8 mouse cellular contexts compared by ENCODE assay signal in genomic region chr6:49318966-49319594, GRCm38 (mm10). TPM values are rescaled to one million over a fixed set of nuclear protein-coding genes. Genes with fewer than 3 reads are reported as not detected.
DNase-seq lines count a peak whose midpoint lies in the region; ATAC-seq and TF ChIP-seq lines count a peak whose summit lies in the region.

Gene Ccdc126 (plus strand): TSS chr6:49319274.

- H3K36me3 ChIP-seq in megakaryocyte, embryonic 14.5 days (replicated peaks; ENCODE audit: low read length): no peaks in the 10 kb centered on the region

- peak within 1 kb of the TSS; percentile 19; the same call in 1 of the 2 replicates for H3K27ac ChIP-seq in cortical plate, adult 2 months (ENCODE audit: insufficient read depth, low read length)

- no peaks in the 10 kb centered on the region; the same call in 1 of the 2 replicates for H3K4me1 ChIP-seq in cortical plate, adult 2 months (ENCODE audit: control insufficient read depth, insufficient read depth, low read length)
- peaks cover 41% of the 10 kb centered on the region for H3K4me1 ChIP-seq in megakaryocyte, embryonic 14.5 days

- H3K9me3 ChIP-seq in megakaryocyte, embryonic 14.5 days: no peaks in the 10 kb centered on the region

- ATAC-seq in activated CD4-positive, CD25-positive, alpha-beta regulatory T cell, adult 4 months: peak; percentile 97

- 0 out of 2 replicates have a peak, but pooled peaks have one; percentile 47 for TF ChIP-seq POLR2A in cortical plate, adult 2 months (IDR thresholded peaks at IDR 0.05; ENCODE audit: extremely low read depth, insufficient read depth, low read length)

- DNase-seq in gastrocnemius, adult 8-10 months (ENCODE audit: low spot score in 2 of 2): peak; percentile 96 to 98
- peak; percentile 81 for DNase-seq in hindlimb bud, embryonic 11.5 days (ENCODE audit: extremely low spot score, low read depth, low spot score)
- peak; percentile 90 to 98 for DNase-seq in left cerebral cortex, adult 8-10 months (ENCODE audit: low spot score in 2 of 2)
- DNase-seq in right cerebral cortex, postnatal 10 days (ENCODE audit: low spot score in 2 of 2): peak; percentile 99
- peak; percentile 96 for DNase-seq in urinary bladder, postnatal 25 days (ENCODE audit: low spot score)

- peak within 1 kb of the TSS; percentile 69 for H3K4me3 ChIP-seq in cortical plate, adult 2 months (ENCODE audit: insufficient read depth, low read length)
- H3K4me3 ChIP-seq in megakaryocyte, embryonic 14.5 days (replicated peaks): peak within 1 kb of the TSS; percentile 95

- TF ChIP-seq CTCF in cortical plate, adult 2 months (IDR thresholded peaks at IDR 0.05; ENCODE audit: extremely low read depth, insufficient read depth, low read length): peak; percentile 81

- H3K27me3 ChIP-seq in megakaryocyte, embryonic 14.5 days (replicated peaks): no peaks in the 10 kb centered on the region

RNA-seq across cellular contexts. Expression of gene Ccdc126, which starts in this region (rescaled TPM):
- 10 to 100 TPM; 11.1 to 14.8 TPM for polyA plus RNA-seq in activated CD4-positive, CD25-positive, alpha-beta regulatory T cell, adult 4 months (2017; shearing (Covaris generic))
- 8.4 and 9.4 TPM in 2 replicates for polyA plus RNA-seq in cortical plate, adult 2 months (2012; rRNA removed)
- total RNA-seq in gastrocnemius, adult 8-10 months (2022): 1 to 10 TPM; 1.6 to 2.2 (median 1.8) TPM
- total RNA-seq in left cerebral cortex, adult 8-10 months (2022): 10 to 100 TPM in 1 of 4 experiments, 1 to 10 TPM in 3; 7.9 to 10.0 (median 9.0) TPM
- 0.71 and 0.92 TPM in 2 replicates for polyA plus RNA-seq in megakaryocyte, embryonic 14.5 days (2012; ENCODE audit: insufficient read depth, low replicate concordance)

Comparison
In these comparisons a context has a peak if more than half of its experiments do, and no peak if none do; other contexts are left out.
1. Peak in every context shown above with its lines: DNase-seq, ATAC-seq, H3K4me3 ChIP-seq and H3K27ac ChIP-seq.